Mouse (Mus musculus) 416B (cell line): ENCODE data around the gene Olfr628.
"Not testable (repeated sequence)": the region's sequence is repeated elsewhere in the genome, so short reads cannot be mapped to it uniquely, and the experiment has no call there.

Experiments used
- DNase-seq: peaks from one replicate; pipeline ENCODE4 v3.0.0; 2011; ENCODE audit warnings: low read depth

Olfr628 gene

GRCm38 (mm10) chr7:103730074-103730473 lies at the start of gene Olfr628:
TSS of gene Olfr628 (plus strand) at chr7:103730374.
- DNase-seq, result no peak

- DNase-seq, result no peak
Observed at GRCm38 (mm10) chr7:103682420-103682819, 47.8 kb upstream of the Olfr628 start, which contains the start of gene Olfr625-ps1. TSS of gene Olfr625-ps1 (plus strand) at chr7:103682720.

DNA sequence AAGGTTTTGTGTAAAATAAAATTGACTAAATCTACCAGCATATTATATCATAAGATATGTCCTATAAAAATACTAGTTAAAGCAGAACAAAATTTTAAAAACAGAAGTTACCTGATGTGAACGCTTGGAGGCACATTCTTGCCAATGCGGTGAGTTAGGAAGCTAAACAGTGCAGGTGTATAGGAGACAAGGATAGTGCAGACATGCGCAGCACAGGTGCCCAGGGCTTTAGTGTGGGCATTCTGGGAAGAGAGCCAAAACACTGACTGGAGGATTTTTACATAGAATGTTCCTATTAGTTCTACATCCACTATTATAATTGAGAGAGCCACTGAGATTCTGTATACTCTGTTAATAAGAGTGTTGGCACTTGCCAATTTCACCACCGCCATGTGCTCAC lies 30.7 kb upstream of the Olfr628 start:
- DNase-seq, result no peak

- peak; percentile 46 for DNase-seq
Observed at GRCm38 (mm10) chr7:103712024-103712423, 18.1 kb upstream of the Olfr628 start.

DNA sequence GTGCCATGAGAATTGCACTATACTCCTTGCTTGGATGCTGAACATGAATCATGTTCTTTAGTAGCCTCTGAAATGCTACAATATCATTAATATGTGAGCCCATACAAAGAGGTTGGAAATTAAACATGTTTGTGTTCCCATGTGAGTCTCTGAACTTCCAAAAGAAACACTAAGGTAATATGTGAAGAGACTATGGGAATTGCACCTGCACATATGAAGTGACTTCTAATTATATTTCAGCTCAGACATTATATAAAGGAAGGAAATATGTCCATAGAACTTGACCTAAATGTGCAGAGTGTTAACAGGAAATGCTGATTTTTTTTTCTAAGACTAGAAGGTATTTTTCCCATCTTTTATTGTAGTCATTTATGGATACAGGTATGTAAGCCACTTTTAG lies 15.8 kb upstream of the Olfr628 start, which contains the start of gene Olfr243:
Gene Olfr243, plus strand, starts transcription at position 301 of the 400 bp plus-strand sequence.
- DNase-seq, result no peak

DNA sequence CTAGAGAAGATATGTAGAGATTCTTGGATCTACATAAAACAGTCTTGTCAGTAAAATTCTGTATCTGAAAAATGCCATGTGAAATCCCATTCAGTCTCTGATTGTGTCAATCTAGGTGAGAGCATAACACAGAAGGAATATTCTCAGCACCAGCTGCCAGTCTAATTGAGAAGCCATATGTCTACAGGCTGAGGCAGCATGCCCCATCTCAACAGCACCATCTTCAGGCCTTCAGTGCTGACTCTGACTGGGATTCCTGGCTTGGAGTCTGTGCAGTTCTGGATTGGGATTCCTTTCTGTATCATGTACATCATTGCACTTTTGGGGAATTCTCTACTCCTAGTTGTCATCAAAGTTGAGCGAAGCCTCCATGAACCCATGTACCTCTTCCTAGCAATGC lies 13.8 kb upstream of the Olfr628 start:
- not testable (repeated sequence) for DNase-seq

DNA sequence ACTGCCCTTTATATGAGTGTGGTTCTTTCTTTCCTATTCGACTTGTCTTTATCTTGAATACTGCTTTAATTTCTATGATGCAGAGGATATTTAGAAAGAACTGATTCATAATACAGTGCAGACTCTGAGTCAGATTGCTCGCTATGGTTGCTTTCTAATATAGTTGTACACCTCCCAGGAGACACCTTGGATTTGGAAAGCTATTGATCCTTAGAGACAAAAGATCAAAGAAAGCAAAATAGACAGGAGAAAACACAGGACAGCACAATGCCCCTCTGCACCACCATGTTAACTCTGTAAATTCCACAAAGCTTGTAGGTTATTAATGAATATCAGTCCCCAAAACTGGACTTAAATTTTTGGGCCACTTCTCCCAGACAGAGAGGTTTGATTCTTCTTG lies 14.7 kb downstream of the Olfr628 start, which contains the start of gene Olfr629:
Gene Olfr629, minus strand, starts transcription at position 101 of the 400 bp plus-strand sequence.
- DNase-seq, result no peak

- no peak for DNase-seq
Observed at GRCm38 (mm10) chr7:103757233-103757632, 27.1 kb downstream of the Olfr628 start, which contains the start of gene Olfr630. TSS of gene Olfr630 (minus strand) at chr7:103757333.

- DNase-seq, result peak; percentile 80
Observed at GRCm38 (mm10) chr7:103762212-103762611, 32.0 kb downstream of the Olfr628 start.

- not testable (repeated sequence) for DNase-seq
Observed at GRCm38 (mm10) chr7:103767687-103768086, 37.5 kb downstream of the Olfr628 start.

- no peak for DNase-seq
Observed at GRCm38 (mm10) chr7:103771494-103771893, 41.3 kb downstream of the Olfr628 start, which contains the start of gene Olfr69. TSS of gene Olfr69 (minus strand) at chr7:103771594.

DNA sequence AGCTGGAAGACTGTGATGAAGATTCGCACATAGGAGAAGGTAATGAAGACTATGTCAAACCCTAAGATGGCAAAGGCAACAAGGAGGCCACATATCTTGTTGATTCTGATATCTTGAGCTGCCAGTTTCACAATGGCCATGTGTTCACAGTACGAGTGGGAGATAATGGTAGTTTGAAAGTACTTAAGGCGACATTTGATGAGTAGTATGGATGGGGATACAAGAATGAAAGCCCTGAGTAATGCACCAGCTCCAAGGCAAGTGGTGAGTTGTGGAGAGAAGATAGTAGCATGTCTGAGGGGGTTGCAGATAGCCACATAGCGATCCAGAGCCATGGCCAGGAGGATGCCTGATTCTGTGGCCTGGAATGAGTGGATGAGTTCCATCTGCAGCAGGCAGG lies 47.5 kb downstream of the Olfr628 start:
- not testable (repeated sequence) for DNase-seq

DNA sequence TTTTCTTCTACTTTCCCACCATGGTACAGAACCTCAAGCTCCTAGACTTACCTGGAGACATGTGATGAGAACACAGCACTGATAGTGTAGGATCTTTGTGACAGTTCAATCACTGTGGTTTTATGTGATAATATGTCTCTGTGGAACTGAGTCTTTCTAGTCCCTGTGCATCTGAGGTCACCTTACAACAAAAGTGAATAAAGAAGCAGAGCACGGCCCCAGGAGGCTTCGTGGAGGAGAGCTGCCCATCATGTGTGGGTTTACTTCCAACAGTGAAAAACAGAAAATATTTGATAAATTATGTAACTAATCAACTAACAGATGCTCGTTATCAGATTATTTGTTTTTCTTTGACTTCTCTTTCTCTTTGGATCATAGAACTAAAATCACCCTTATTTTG lies 49.4 kb downstream of the Olfr628 start, which contains the start of gene Olfr68:
Gene Olfr68, minus strand, starts transcription at position 101 of the 400 bp plus-strand sequence.
- no peak for DNase-seq
